Mouse (Mus musculus) spleen, postnatal 14 days (tissue): ENCODE measurements around the gene Aifm1.
A peak's percentile ranks its signal among the peaks of the same experiment; 100 is the strongest.

ENCODE experiments used
- DNase-seq, 2 experiments: peaks; one replicate each; pipeline ENCODE4 v3.0.0; 2021 to 2022; ENCODE audit warnings: low spot score in 2 of 2

The Aifm1 gene

DNA sequence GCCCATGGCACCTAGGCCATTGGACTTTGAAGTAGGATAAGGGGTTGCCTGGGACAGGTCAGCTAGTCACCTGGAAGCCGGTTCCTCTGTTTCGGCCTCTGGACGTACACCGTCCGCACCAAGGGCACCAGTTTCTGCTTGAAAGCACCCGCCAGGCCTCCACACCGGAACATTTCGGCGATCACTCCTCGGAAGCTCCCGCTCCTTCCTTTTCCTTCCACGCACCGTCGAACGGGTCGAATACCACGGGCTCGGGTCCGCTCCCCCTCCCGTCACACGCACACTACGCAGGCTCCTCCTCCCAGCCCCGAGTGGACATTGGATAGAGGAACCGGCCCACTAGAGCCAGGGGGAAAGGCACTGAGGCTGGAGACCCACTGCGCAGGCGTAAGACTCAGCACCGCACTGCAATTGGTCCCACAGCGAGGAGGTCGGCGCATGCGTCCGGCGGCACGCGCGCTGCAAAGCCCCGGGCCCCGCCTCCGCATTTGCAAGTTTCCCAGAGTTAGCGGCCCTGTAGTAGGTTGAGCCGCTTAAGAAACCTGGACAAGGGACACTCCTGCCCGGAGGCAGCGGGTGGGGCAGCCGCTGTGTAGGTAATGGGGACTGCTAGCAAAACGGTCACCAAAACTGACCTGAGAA is at the start of gene Aifm1:
TSS of gene Aifm1 (minus strand) at position 398 of the 642 bp plus-strand sequence.
- peak; percentile 80 to 81 for DNase-seq

GRCm38 (mm10) chrX:48532175-48532574 is 18.8 kb upstream of the Aifm1 start:
- DNase-seq = peak; percentile 24 to 58

DNA sequence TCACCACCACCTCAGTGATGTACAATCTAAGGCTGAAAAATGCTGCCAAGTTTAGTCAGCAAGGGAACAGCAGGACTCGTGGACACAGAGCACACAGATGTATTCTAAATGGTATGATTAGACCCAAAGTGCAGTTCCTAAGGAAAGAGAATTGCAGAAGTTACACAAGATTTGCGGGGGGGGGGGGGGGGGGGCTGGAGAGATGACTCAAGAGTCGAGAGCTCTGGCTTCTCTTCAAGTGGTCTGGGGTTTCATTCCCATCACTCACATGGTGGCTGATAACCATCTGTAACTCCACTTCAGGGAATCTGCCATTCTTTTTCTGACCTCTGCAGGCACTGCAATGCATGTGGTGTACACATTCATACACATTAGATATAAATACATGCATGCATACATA is 13.1 kb upstream of the Aifm1 start:
- no peak for DNase-seq

DNA sequence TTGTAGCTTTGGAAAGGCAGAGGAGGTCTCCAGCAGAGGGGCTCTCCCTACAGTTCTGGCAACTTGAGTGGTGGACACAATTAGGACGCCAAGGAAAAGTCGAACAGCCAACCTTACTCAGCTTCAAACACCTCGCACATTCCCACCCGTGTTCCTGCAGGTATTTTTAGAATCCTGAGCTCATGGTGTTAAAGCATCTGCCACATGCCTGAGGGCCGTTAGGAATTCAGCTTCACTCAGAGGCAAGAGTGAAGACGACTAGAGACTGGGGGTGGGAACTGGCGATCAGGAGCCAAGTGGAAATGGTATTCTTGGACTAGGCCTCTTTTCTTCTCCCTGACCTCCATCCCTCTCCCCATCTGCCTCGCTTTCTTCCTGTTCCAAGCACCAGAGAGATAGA is 12.5 kb upstream of the Aifm1 start:
- no peak for DNase-seq

GRCm38 (mm10) chrX:48525332-48525731 is 12.0 kb upstream of the Aifm1 start:
- no peak for DNase-seq

- DNase-seq = no peak
Measured at GRCm38 (mm10) chrX:48523512-48523911, 10.1 kb upstream of the Aifm1 start.

DNA sequence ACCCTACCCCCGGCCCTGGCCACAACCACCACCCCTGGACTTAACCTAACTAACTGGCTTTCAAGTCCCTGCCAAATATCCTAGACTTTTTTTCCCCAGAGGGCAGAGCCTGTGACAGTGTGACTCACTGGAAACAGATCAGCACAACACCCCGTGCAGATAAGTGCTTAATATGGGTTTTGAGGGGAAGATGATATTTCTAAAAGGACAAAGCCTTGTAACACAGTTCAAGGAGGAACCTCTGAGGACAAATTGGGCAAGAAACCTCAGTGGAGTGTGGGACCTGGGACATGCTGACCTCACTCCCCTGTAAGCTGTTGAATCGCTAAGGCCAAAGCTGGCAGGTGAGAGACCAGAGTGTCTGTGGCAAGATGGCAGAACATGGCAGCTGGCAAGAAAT is 8.3 kb upstream of the Aifm1 start:
- no peak for DNase-seq

DNA sequence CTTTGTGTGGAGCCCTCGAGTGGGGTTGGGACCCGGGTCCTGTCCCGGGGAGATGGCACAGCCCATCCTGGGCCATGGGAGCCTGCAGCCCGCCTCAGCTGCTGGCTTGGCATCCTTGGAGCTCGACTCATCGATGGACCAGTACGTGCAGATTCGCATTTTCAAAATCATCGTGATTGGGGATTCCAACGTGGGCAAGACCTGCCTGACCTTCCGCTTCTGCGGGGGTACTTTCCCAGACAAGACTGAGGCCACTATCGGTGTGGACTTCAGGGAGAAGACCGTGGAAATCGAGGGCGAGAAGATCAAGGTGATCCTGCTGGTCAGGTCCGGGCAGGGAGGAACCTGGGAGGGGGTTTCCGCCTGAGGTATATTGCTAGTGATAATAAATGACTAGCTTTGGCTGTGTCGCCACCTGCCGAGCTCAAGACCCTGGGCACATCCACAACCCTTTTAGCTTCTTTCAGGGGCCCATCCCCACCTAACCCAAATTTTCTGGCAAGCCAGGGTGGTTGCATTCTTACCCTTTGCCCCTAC is 6.3 kb upstream of the Aifm1 start:
- no peak for DNase-seq

DNA sequence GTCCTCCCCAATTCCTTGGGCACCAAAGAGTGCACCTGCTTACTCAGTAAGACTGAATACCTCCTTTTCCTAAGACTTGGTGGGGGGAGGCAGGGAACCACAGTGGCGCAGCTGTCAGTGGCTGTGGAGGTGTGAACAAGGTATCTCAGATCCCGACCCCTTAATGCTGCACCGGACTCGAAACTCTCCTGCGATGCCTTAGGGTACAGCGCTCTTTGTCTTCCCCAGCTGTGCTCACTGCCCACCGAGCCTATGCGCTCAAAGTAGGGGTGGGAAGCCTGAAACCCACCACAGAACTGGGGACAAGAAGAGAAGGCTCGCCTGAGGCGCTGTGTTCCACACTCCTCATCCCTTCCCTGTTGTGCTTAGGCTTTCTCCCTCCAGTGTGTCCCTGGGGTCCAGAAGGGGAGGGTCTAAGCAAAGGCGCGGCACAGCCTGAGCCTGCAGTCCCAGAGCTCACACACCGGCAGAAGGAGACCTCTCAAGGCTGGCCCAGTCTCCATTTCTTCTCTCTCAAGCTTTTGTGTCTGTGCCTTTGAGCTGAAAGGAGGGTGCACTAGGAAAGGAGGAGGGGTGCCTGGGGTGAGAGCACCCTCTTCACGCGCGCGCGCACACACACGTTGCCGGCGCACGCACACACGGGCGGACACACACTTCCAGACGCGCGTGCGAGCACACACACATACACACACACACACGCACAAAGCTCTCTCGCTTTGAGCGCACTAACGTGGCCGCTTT is 5.6 kb upstream of the Aifm1 start, which contains the start of gene Rab33a:
TSS of gene Rab33a (plus strand) at position 478 of the 741 bp plus-strand sequence.
- no peak for DNase-seq

GRCm38 (mm10) chrX:48518211-48518807 is 4.9 kb upstream of the Aifm1 start:
- DNase-seq = no peak

- no peak for DNase-seq
Measured at GRCm38 (mm10) chrX:48513824-48514223, 461 bp upstream of the Aifm1 start.

DNA sequence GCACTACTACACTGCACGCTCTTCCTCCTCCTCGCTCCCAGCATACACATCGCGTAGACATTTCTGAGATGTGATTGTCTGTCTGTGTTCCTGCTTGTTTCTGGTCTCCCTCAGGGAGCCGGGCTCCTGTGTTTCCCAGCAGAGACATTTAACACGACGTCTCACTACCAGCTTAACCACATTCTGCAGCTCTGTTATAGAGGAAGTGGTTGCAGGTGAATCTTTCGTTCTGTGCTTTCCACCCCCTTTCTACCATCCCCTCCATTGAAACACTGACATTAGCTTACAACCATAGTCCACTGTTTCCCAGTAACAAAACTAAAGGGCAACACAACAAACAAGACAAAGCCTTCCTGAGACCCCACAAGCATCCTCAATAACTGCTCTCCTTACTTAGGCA is 19.6 kb downstream of the Aifm1 start:
- DNase-seq = no peak

DNA sequence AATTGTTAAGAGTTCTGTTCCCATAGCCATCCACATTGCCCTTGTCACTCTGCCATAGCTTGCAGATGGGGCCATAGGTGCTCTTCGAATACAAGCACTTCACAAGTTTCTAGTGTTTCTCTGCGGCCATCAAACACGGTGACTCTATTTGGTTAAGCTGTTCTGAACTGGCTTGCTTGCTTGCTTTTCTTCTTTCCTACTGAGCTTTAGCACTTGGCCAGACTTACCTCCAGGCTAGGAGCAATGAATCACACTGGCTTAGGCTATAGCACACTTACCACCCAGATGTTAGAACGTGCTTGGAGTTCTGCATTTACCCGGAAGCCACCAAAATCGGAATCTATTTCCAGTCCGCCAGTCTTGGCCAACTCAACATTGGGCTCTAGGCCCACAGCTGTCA is 31.7 kb downstream of the Aifm1 start:
- DNase-seq = no peak

DNA sequence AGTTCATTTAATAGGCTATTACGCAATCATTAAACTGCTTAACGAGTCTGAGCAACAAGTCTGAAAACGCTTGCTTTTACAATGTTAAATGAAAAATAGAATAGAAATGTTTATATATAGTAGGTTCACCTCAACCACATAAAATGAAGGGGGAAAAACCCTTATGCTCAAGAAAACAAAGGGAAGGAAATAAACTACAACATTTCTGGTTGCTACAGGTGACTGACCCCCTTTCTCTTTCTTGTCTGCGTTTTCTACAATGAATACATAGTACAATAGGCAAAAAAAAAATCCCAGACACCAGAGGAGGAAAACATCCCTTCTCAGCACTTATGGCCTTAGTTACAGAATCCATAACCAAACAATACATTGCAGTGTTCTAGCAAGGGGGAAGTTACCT is 32.3 kb downstream of the Aifm1 start:
- DNase-seq = no peak

GRCm38 (mm10) chrX:48467355-48467946 is 45.9 kb downstream of the Aifm1 start:
- DNase-seq = no peak

DNA sequence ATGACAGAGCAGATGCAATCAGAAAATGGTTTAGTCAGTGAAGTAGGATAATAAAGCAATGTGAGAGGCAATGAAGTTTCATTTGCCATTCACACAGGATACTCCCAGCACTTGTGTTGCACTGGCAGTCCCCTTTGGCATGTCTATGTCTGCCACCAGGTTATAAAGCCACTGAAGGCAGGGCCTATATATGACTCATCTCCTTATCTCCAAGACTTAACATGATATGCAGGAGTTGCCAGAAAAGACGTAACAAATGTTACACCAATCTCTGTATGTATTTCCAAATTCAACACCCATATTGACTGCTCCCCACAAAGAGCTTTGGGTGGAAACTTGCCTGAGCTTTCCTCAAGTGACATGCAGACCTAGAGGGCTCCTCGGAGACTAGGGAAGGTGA is 47.2 kb downstream of the Aifm1 start:
- DNase-seq = no peak

- DNase-seq = no peak
Measured at GRCm38 (mm10) chrX:48464436-48464835, 48.9 kb downstream of the Aifm1 start.

DNA sequence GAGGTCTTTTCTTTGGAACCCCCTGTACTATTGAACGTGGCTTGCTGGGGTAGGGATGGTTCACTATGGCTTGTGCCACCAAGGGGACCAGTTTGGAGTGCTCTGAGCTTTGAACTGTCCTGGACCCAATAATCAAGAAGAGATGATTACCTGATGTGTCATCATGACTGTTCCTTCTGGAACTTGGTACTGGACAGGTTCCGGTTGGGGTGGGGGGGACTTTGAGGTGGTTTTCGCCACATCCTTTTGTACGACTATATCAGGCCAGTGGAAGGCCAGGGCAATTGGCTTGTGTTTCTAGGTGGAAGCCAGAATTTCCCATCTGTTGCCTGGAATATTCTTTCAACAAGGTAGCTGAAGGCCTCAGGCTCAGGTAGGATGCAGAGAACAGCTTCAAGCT is 49.7 kb downstream of the Aifm1 start:
- DNase-seq = no peak

DNA sequence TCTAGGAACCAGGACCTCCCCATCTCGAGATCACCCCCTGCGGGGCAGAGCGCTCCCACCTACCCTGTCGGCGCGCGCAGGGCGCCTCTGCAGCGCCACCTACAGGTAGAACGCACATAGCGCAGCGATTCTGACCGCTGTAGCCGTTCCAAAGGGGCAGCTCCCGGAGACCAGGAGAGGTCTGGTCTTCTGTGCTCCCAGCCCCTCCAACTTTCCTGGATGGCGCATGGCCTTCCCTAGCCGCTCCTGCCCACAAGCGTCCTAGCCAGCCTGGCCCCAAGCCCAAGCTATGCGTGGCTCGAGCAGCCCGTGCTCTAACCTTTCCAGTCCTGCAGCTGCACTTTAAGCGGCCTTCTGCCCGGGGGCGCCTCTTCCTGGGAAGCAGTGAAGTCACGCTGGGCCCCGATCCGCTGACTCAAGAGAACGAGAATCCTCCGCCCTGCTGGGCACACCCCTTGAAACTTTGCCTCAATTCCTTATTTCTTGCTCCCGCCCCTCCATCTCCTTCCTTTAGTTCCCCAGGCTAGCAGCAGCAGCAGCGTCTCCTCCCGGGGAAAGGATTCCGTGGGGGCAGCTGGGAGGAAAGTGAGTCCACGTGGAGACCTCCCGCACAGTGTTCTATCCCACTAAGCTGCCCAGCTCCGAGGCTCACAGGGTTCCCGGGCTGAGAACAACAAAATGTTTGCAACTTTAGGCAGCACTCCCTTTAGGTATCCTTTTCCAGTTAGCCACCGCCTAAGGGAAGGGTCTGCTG is 50.4 kb downstream of the Aifm1 start, which contains the start of gene Elf4:
TSS of gene Elf4 (minus strand) at position 379 of the 754 bp plus-strand sequence.
- DNase-seq = peak; percentile 35 to 65

GRCm38 (mm10) chrX:48462297-48462696 is 51.1 kb downstream of the Aifm1 start:
- no peak for DNase-seq

DNA sequence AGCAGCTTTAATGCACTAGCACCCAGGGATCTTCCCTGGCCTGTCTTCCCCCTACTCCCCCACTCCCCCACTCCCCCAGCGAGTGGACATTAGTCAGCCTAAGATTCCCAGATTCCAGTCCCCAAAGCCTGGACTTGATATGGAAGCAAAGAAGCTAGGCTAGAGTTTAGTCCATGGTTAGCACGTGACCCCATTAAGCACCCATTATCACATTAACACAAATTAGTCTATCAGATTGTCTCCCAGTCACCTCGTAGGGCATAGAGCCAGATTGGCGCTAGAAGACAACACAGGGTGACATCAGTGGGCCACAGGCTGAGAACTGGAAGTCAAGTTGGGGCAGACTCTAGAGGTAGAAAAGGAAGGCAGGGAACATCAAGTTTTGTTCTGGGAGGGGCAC is 52.4 kb downstream of the Aifm1 start:
- DNase-seq = no peak

DNA sequence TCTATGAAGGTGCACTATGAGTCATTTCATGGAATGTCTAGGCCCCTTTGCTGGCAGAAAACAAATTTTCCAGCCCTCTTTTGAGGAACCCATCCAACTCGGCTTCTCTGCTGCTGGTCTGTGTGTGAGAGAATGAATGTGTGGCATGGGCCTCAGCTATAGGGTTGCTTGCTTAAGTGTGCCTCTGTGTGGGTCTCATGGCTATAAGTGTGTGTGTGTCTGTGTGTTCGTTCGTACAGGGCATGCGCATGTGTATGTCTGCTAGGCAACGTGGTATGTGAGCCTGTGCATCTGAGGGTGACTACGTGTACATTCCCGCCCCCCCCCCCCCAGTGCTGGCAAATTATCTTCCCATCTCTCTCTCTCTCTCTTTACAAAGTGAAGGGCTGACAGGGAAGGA is 52.9 kb downstream of the Aifm1 start:
- DNase-seq = no peak
